Mouse (Mus musculus) granulocyte monocyte progenitor cell, adult 5-6 weeks (primary cell): ENCODE results near the gene Slc6a19. TPM values are rescaled to one million over a fixed set of nuclear protein-coding genes. Genes with fewer than 3 reads are reported as not detected.
"Not testable (repeated sequence)": the region's sequence is repeated elsewhere in the genome, so short reads cannot be mapped to it uniquely, and the experiment has no call there.

Experiments used
- ATAC-seq: replicated peaks from 2 replicates; pipeline ENCODE4 v1.8.0; 2016; ENCODE audit warnings: mild to moderate bottlenecking, moderate TSS enrichment, inconsistent platforms; ENCODE audit not compliant: poor library complexity, severe bottlenecking
- total RNA-seq, 2 experiments: library from RNA; stranded (forward) in 1 of 2; stranded (reverse) in 1 of 2; fragments of 200-712, 200-1000 nt in 1 of 2; fragments of >200 nt in 1 of 2; fragmentation: Nextera tagmentation in 1 of 2; gene quantifications; 2 replicates each; pipeline ENCODE4 v1.2.3; 2014 to 2017

Slc6a19 gene
- total RNA-seq, 2 experiments from 2014 or later, result not detected

DNA sequence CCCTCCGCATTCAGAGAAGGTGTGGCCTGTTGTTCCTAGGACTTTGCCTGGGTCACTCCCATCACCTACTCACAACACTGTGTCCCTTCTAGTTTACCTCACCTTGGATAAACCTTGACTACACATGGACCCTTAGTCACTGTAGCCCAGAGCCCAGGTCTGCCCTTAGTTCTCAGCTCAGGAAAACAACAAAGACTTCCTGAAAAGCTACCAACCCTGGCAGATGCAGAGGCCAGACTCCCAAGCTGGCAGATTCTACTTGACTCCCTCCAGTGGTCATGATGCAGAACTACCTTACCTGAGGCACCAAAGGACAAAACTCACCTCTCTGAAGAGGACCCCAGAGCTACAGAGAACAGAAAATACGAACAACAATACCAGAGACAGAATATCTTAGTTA lies 9.4 kb upstream of the Slc6a19 start:
- peak; percentile 69 for ATAC-seq

DNA sequence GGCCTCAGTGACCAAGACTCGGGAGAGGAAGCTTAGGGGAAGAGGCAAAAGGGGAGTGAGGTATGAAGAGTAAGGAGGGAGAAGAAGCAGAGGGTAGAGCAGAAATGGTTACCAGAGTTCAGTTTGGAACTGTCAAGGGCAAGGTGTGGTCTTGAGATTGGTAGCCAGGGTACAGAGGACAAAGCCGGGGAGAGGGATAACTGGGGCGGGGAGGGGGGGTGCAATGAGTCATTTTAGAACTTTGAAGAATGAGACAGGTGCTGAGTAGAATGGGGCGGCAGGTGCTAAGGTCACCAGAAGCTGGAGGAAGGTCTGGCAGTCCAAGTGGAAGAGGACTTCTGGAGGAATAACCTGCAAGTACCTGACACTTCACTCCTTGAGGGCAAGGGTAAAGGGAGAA lies 8.5 kb upstream of the Slc6a19 start:
- ATAC-seq, result no peak

DNA sequence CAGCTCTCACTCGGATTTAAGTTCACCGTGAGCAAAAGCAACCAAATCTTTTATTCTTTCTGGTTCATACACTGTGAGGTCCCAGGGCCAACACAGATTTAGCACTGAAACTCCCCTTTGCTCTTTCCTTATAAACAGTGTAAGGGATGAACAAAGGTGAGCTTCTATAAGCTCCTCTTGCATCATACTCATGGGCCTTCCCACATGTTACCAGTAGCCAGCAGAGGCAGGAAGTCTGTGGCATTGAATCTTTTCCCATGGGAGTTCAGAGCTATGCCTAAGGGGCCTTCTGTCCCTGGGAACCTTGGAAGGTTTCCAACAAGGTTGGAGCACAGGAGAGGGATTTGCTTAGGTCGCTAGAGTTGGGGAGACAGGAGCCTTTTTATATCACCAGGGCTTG lies 7.6 kb upstream of the Slc6a19 start:
- no peak for ATAC-seq

DNA sequence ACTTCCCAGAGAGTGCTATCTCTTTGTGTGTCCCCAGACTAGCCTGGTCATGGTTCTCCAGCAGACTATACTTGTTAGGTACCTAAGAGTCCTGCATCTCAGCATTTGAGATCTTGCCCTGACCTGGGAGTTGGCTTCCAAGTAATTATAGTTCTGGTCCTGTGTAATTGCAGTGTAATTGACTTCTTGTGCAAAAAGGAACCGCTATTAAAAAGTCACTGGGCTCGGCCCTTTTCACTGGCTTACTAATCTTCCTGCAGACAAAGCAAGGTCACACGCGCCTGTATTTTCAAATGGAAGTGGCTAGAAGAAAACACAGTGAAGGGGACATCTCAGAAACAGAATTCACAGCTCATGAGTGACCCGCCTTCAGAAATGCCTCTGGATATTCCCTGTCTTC lies 7.1 kb upstream of the Slc6a19 start:
- ATAC-seq, result no peak

DNA sequence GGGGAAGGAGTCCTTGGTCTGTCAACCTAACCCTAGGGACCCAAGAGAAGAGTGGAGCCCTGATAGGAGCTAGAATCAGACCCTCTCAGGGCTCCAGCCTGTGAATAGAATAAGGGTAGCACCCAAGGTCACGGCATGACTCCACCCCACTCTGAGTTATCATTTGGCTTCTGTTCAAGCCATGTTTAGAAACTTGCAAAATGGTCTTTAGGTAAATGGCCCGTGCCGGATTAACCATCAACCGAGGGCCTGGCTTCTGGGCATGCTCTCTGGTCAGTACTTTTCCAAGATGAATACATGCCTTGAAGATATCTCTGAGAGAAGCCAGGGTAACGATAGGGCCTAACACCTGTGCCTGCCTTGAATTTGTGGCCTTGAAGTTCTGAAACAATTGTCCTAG lies 6.6 kb upstream of the Slc6a19 start:
- no peak for ATAC-seq

DNA sequence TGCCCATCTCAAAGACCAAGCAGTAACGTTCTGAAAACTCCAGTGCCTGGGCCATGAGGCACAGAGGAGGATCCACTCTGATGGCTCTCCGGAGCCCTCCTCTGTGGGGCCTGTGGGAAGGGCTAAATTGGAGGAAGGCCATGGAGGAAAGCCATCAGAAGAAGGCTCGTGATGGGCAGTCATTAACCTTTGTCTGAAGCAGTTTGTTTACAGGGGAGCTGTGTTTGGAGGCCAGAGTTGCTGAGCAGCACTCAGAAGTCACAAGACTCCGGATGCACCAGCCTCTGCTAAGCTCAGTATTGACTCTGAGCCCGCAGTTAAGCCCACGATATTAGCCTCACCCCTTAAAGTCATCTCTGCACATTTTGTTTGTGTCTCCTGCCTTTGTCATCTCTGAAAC lies 4.8 kb upstream of the Slc6a19 start:
- no peak for ATAC-seq

DNA sequence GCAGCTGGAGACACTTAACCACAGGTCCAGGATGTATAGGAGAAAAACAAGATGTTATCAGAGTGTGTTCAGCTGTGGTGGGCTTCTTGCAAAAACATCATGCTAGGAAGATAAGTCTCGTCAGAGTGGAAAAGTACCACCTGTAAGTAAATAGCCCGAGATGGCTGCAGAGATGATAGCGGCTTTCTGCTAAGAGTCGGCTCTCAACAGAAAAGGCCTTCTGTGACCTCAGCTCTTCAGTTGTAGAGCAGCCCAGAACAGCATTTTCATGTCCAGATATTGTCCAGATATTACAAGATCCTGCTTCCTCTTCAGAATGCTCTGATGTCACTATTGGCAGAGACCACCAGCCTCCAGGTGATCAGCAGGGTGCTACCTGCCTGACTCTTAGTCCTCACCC lies 1.2 kb downstream of the Slc6a19 start:
- not testable (repeated sequence) for ATAC-seq

DNA sequence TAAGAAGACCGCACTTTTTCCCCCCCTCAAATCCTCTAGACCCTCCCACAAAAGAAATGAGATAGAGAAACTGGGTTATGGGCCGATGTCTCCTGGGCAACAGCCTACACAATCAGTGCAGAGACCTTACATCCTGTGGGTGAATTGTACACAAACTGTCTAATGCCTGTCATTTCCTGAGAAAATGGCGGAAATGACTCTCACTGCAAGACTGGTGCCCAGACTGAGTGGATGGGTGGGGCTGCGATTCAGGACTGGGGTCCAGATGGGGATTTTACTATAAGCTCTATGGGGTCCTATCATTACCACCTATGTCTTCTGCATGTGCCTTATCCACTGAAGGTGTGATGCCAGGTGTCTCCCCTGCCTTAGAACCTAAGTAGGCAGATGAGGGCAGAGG lies 1.9 kb downstream of the Slc6a19 start:
- no peak for ATAC-seq

DNA sequence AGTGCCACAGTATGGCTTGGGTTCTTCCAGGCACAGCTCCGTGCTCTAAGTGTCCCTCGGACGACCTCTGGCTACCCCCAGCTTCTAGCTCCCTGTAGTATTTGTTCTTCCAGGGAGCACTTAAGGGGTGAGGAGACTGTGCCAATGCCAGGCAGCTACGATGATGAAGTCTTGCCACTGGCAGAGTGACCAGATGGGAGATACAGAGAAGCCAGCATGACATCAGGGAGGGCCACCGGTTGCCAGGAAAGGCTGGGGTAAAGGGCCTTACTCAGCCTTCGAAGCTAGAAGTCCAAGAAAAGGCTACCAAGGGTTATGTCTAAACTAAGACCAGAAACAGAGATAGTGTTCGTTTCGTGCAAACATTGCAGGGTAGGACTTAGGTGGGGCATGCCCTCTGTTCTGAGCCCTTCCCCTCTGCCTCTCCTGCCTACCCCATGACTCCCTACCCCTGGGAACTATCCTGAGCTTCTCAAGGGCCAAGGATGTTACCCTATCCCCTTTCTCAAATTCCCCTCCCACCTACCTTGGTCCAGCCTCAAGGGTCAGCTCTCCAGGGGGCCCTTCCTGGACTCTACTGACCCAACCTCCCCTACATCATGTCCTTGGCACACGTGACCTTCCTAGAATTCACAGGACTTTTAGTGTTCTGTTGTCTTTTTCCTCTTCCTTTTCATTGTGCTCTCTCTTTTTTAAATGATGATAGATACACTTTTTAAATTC lies 3.3 kb downstream of the Slc6a19 start:
- no peak for ATAC-seq

DNA sequence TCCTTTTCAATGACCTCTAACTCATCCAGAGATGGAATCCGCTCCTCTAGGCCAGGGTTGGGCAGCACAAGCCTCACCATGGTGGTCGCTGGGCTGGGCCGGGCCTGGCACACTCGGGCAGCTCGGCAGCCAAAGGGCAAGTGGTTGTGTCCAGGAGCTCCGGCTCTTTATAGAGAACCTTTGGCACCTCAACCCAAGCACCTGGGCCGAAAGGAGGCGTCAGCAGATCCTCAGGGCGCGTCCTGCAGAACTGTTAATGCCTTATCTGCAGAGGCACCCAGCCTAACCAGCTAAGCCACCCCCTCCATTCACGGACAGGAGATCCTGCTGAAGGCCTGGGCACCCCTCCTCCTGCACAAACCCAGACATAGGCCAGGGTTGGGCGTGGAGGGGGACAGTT lies 4.1 kb downstream of the Slc6a19 start:
- ATAC-seq, result no peak

DNA sequence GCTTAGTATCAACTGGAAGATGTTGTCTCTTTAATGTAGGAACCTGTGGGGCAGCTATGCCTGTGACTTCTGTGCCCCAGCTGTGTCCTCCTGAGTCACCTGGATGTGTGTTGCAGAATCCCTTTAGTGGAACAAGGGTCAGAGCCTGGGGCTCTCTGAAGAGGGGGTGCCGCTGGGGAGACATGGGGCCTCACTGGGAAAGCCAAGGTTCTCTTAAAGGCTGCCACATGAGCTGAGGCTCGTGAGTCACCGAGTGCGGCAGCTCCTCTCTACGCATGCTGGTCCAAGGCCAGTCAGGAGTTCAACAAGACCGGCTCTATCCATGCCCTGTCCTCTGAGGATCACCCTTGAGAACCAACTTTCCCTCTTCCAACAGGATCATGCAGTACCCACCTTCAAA lies 5.0 kb downstream of the Slc6a19 start:
- no peak for ATAC-seq

DNA sequence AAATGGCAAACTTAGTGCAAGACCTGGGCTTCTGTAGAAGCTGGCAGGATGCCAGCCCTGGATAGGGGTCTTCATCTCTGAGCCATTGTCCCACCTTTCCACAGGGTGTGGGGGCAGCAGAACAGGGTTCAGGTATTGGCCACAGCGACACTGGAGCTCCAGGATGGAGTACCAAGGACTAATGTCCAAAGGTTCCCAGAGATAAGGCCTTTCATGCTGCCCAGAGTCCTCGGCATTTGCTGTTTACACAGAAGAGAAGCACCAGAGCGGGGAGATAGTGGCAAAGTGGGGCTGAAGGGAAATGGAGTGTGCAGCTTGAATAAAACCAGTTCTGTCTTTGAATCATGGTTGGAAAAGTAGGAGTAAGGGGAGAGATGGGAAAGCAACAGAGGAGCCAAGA lies 8.1 kb downstream of the Slc6a19 start:
- ATAC-seq, result no peak

DNA sequence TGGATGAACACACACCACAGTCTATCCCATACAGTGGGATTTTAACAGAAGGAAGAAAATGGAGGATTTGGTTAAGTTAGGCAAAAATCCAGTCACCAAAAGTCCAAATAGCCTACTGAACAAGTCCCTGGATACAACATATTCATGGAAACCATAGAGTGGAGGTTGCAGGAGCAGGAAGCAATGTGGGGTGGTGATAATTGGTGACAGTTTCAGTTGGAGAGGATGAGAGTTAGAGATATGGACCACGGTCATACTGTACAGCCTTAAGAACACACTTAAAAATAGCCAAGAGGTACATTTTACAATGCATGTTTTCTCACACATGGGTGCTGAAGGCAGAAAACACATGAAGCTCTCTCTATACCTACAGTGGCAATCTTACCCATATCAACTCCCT lies 9.7 kb downstream of the Slc6a19 start:
- no peak for ATAC-seq

DNA sequence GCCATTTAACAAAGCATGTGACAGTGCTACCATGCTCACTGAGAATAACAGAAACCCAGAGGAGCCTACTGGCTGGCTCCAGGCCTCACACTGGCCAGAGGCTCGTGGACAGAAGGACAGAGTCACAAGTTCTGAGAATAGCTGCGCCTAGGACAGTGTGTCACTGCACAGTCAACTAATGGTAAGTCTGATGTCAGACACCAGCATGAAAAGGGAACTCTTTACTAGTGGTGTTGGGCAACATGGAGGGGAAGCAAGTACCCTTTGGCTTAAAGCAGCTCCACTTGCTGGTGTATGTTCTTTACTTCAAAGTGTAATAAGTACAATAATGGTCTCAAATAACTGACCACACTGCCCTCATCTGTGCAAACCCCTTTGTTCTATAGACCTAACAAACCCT lies 11.3 kb downstream of the Slc6a19 start:
- ATAC-seq, result peak; percentile 64

DNA sequence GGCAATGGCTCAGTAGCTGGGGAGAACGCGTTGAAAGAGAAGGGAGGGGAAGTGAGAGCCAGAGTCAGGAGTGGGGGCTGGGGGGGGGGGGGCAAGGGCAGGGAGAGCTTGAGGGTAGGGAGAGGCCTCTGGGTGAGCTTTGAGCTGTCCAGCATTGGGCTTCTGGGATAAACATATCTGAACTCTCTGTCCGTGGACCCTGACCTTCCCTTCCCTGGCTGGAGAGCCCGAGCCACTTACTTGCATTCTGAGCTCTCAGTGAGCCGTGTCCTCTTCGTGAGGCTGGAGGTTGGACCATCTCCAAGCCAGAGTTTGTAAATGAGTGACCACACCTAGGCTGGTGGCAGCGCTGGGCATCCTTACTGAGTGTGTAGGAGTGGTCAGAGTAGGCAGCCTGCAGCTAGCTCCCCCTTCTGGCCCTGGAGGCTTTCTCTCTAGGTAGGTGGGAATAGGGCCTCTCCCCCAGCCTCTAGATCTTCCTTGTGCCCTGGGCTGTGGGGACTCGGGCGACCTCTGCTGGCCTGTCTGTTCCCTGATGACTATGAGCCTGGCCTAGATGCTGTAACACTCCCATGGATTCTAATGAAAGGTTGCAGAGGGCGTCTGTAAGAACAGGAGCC lies 12.3 kb downstream of the Slc6a19 start:
- ATAC-seq, result peak; percentile 87

DNA sequence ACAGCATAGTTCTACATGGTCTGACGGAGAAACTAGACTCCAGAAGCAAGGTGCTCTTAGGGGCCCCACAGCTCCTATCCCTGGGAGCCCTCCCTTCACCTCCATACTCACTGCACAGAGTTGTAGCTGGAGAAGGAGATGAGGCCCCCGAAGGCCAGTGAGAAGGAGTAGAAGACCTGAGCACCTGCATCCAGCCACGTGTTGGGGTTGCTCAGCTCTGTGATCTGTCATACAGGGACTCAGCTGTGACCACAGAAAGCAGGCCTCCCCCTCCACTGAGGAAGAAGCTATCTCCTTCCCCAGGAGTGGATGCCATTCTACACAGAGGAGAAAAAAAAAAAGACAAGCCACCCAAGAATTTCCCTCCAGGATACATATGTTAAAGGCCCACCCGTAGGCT lies 15.7 kb downstream of the Slc6a19 start:
- no peak for ATAC-seq

DNA sequence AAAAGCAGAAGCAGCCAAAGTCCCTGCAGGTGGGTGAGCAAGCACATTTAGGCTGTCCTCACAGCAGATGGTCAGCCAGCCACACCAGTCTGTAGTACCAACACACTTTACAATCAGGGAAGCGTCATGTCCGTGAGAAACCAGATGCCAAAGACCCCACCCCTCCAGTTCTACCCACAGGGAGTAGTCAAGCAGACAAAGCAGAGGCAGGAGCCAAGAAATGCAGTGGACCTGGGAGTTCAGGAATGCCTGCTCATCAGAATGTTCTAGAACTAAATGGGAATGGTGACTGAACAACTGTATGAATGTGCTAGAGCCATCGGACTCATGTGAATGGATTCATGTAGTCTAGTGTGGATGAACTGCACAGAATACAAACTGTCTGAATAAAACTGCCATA lies 17.1 kb downstream of the Slc6a19 start:
- no peak for ATAC-seq

DNA sequence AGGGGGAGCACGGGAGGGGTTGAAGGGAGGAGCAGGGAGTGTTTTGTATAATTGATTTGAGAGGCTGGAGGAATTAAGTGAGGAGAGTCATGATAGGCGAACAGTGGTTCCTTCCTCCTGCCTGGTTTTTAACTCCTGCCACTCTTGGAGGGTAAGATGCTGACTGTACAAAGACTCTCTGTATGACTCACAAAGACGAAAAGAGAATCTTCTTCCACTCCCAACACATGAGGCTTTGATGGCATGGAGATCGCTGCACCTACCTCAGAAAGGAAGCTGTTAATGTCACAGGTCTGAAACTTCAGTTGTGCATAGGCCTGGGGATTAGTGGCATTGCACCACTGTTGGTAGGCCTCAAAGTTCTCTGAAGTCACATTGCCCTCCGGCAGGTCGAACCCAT lies 19.2 kb downstream of the Slc6a19 start:
- no peak for ATAC-seq

DNA sequence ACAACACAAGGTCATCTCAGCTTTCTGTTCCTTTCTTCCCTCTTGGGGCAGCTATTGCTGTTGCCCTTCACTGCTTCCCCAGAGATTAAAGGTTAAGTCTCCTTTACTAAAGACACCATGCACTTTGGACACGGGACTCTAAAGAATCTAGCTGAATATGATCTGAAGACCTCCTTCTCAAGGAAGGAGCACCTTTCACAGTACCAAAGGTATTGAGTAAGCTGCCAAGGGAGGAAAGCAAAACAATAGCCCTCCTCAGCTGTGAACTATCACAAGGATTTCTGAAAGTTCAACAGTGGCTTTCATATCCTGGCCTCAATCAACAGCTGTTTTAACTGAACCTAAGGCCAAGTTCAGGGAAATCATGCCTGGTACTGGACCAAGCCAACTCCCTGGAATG lies 20.3 kb downstream of the Slc6a19 start:
- no peak for ATAC-seq

DNA sequence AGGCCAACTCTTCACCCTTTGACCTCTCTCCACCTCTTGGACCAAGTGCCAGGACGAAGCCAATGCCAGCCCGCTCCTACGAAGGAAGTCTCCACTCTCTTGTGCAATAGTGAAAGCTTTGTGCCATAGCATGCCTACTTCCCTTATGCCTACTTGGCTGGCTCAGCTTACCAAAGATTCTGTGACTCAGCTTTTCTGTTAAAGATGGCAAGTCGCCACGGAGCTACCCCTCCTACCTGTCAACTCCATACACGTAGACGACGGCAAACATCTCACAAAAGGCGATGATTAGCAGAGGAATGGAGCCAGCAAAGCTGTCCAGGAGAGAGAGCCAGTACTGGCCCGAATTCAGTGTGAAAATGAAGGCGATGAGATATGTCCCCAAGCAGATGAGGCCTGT lies 21.0 kb downstream of the Slc6a19 start:
- peak; percentile 98 for ATAC-seq

DNA sequence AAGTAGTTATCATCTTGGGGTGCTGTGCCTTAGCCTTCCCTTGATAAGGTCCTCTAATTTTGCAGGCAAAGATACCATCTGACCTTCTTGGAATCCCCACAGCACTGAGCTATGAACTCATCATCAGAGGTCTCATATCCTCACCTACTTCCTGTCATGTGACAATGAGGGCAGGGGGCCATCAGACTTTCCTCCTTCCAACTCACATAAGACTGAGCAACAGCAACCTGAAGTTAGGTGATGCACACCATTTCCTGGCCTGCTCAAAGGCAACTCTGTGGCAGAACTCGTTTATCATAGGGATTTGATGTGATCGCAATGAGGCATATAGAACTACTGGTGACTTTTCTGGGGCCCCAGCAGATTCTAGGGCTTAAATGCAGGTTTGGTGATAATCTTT lies 22.4 kb downstream of the Slc6a19 start:
- no peak for ATAC-seq

DNA sequence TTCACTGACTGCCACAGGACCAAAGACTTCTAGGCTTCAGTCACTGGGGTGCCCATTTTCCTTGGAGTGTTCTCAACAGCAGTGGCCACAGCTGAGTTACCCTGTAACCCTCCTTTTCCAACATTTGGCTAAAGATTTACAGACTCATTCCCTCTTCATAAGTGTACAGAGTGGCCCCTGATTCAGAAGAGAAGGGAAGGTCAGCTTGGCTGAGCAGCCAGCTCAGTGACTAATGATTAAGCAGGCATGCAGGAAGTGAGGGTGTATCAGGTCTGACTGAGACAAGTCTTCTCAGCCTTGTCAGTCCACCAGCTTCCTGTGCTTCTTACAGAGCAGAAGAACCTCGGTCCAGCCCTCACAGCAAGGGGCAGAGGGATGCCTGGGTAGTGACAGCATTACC lies 24.3 kb downstream of the Slc6a19 start:
- no peak for ATAC-seq
